Mouse (Mus musculus): ENCODE measurements around the gene Bcan. TPM values are rescaled to one million over a fixed set of nuclear protein-coding genes. Genes with fewer than 3 reads are reported as not detected.

Bcan gene
- polyA plus RNA-seq, 1 experiment from 2014 or later = 0.53 TPM

Other genes starting within 250 kb of the Bcan start
- gene Ntrk1, start 205.1 kb downstream of the Bcan start, polyA plus RNA-seq (2015; fragmentation: Nextera tagmentation; extraction: Ambion mirVana) = 1.8 TPM in 2 replicates
- gene Insrr, start 203.3 kb downstream of the Bcan start, polyA plus RNA-seq (2015; fragmentation: Nextera tagmentation; extraction: Ambion mirVana) = 0.78 and 0.80 TPM in 2 replicates
- 12.5 and 15.6 TPM in 2 replicates for gene Pear1, start 175.9 kb downstream of the Bcan start, polyA plus RNA-seq (2015; fragmentation: Nextera tagmentation; extraction: Ambion mirVana)
- not detected in 2 replicates for gene Sh2d2a, start 153.5 kb downstream of the Bcan start, polyA plus RNA-seq (2015; fragmentation: Nextera tagmentation; extraction: Ambion mirVana)
- 14.4 and 17.7 TPM in 2 replicates for gene Prcc, start 114.6 kb downstream of the Bcan start, polyA plus RNA-seq (2015; fragmentation: Nextera tagmentation; extraction: Ambion mirVana)
- gene Hdgf, start 93.9 kb downstream of the Bcan start, polyA plus RNA-seq (2015; fragmentation: Nextera tagmentation; extraction: Ambion mirVana) = 180 and 260 TPM in 2 replicates
- gene Mrpl24, start 80.7 kb downstream of the Bcan start, polyA plus RNA-seq (2015; fragmentation: Nextera tagmentation; extraction: Ambion mirVana) = 80.1 and 84.0 TPM in 2 replicates
- gene Isg20l2, start 69.9 kb downstream of the Bcan start, polyA plus RNA-seq (2015; fragmentation: Nextera tagmentation; extraction: Ambion mirVana) = 69.0 and 74.3 TPM in 2 replicates
- 21.1 and 25.2 TPM in 2 replicates for gene Rrnad1, start 69.5 kb downstream of the Bcan start, polyA plus RNA-seq (2015; fragmentation: Nextera tagmentation; extraction: Ambion mirVana)
- gene Crabp2, start 51.6 kb downstream of the Bcan start, polyA plus RNA-seq (2015; fragmentation: Nextera tagmentation; extraction: Ambion mirVana) = 345 and 370 TPM in 2 replicates
- gene Nes, start 29.2 kb downstream of the Bcan start, polyA plus RNA-seq (2015; fragmentation: Nextera tagmentation; extraction: Ambion mirVana) = 13.8 and 17.7 TPM in 2 replicates
- 0.15 TPM in 1 of 2 replicates, not detected in the other for gene Hapln2, start 27.4 kb upstream of the Bcan start, polyA plus RNA-seq (2015; fragmentation: Nextera tagmentation; extraction: Ambion mirVana)
- gene Gpatch4, start 42.9 kb upstream of the Bcan start, polyA plus RNA-seq (2015; fragmentation: Nextera tagmentation; extraction: Ambion mirVana) = 34.0 and 38.5 TPM in 2 replicates
- 208 and 210 TPM in 2 replicates for gene Naxe, start 58.3 kb upstream of the Bcan start, polyA plus RNA-seq (2015; fragmentation: Nextera tagmentation; extraction: Ambion mirVana)
- gene Ttc24, start 78.1 kb upstream of the Bcan start, polyA plus RNA-seq (2015; fragmentation: Nextera tagmentation; extraction: Ambion mirVana) = 0.11 and 0.19 TPM in 2 replicates
- gene Iqgap3, start 81.7 kb upstream of the Bcan start, polyA plus RNA-seq (2015; fragmentation: Nextera tagmentation; extraction: Ambion mirVana) = 20.1 and 22.8 TPM in 2 replicates
- 18.1 and 18.2 TPM in 2 replicates for gene Mef2d, start 142.1 kb upstream of the Bcan start, polyA plus RNA-seq (2015; fragmentation: Nextera tagmentation; extraction: Ambion mirVana)

Measured in embryonic facial prominence, embryonic 13.5 days (tissue).